Mouse (Mus musculus) left cerebral cortex, postnatal 10 days (tissue): ENCODE measurements at regions not wholly inside any gene's neighbourhood (a gene's known extent, or its start where the extent isn't known, plus 50 kb on each side); places are given as distances from the start of the nearest gene placed in this dataset.

Source experiments
- DNase-seq, 2 experiments: peaks; one replicate each; pipeline ENCODE4 v3.0.0; 2021 to 2022; ENCODE audit warnings: low spot score in 2 of 2, mixed read lengths in 1 of 2; ENCODE audit errors: extremely low spot score in 1 of 2
- intact Hi-C: fragments of 180-260 bp; cut with DNase I; formaldehyde crosslinking; loops from one replicate; pipeline ENCODE4 v1.15.1; 2025

GRCm38 (mm10) chr17:78023507-78024355, 176.3 kb upstream of the Crim1 start:
- intact Hi-C loops = no loop called here
- no peak for DNase-seq

- intact Hi-C loops = no loop called here
Measured at GRCm38 (mm10) chr17:78024356-78024723, 175.7 kb upstream of the Crim1 start.

GRCm38 (mm10) chr17:78025294-78025693, 174.8 kb upstream of the Crim1 start:
- DNase-seq = no peak
- intact Hi-C loops = no loop called here

More at GRCm38 (mm10) chr17:78024356-78024723, 175.7 kb upstream of the Crim1 start:
- DNase-seq = no peak

- intact Hi-C loops = no loop called here
- no peak for DNase-seq
Measured at GRCm38 (mm10) chr17:78035648-78036047, 164.4 kb upstream of the Crim1 start.

GRCm38 (mm10) chr17:78040338-78040737, 159.7 kb upstream of the Crim1 start:
- intact Hi-C loops = no loop called here
- DNase-seq = no peak

GRCm38 (mm10) chr17:78041204-78041603, 158.8 kb upstream of the Crim1 start:
- DNase-seq = no peak
- intact Hi-C loops = no loop called here

GRCm38 (mm10) chr17:78049766-78050165, 150.3 kb upstream of the Crim1 start:
- intact Hi-C loops = no loop called here
- no peak for DNase-seq

GRCm38 (mm10) chr17:78050203-78050602, 149.8 kb upstream of the Crim1 start:
- no peak for DNase-seq
- intact Hi-C loops = no loop called here

- intact Hi-C loops = no loop called here
Measured at GRCm38 (mm10) chr17:78075892-78076291, 124.2 kb upstream of the Crim1 start.

GRCm38 (mm10) chr17:78078381-78078780, 121.7 kb upstream of the Crim1 start:
- DNase-seq = no peak
- intact Hi-C loops = no loop called here

More at GRCm38 (mm10) chr17:78075892-78076291, 124.2 kb upstream of the Crim1 start:
- DNase-seq = no peak

- DNase-seq = peak in 1 of 2 experiments; percentile 2
- intact Hi-C loops = no loop called here
Measured at GRCm38 (mm10) chr17:78084419-78084818, 115.6 kb upstream of the Crim1 start.

- intact Hi-C loops = no loop called here
- DNase-seq = no peak
Measured at GRCm38 (mm10) chr17:78086963-78087362, 113.1 kb upstream of the Crim1 start.

GRCm38 (mm10) chr17:78097699-78098098, 102.3 kb upstream of the Crim1 start:
- intact Hi-C loops = no loop called here
- no peak for DNase-seq

GRCm38 (mm10) chr17:78108793-78109192, 91.3 kb upstream of the Crim1 start:
- intact Hi-C loops = no loop called here
- no peak for DNase-seq

GRCm38 (mm10) chr17:78109364-78110222, 90.5 kb upstream of the Crim1 start:
- intact Hi-C loops = no loop called here
- no peak for DNase-seq

GRCm38 (mm10) chr17:78132116-78132515, 67.9 kb upstream of the Crim1 start:
- intact Hi-C loops = no loop called here
- DNase-seq = no peak

GRCm38 (mm10) chr17:78137986-78138385, 62.1 kb upstream of the Crim1 start:
- intact Hi-C loops = no loop called here
- DNase-seq = no peak

- no peak for DNase-seq
- intact Hi-C loops = no loop called here
Measured at GRCm38 (mm10) chr17:78140660-78141059, 59.4 kb upstream of the Crim1 start.

GRCm38 (mm10) chr17:78141136-78141535, 58.9 kb upstream of the Crim1 start:
- no peak for DNase-seq
- intact Hi-C loops = no loop called here

GRCm38 (mm10) chr17:78142431-78142830, 57.6 kb upstream of the Crim1 start:
- DNase-seq = no peak
- intact Hi-C loops = no loop called here
